Mouse (Mus musculus): Measurements from ENCODE around the gene Pde6d. TPM values are rescaled to one million over a fixed set of nuclear protein-coding genes. Genes with fewer than 3 reads are reported as not detected.

The Pde6d gene
- polyA plus RNA-seq, 1 experiment from 2014 or later = 58.5 TPM

DNA sequence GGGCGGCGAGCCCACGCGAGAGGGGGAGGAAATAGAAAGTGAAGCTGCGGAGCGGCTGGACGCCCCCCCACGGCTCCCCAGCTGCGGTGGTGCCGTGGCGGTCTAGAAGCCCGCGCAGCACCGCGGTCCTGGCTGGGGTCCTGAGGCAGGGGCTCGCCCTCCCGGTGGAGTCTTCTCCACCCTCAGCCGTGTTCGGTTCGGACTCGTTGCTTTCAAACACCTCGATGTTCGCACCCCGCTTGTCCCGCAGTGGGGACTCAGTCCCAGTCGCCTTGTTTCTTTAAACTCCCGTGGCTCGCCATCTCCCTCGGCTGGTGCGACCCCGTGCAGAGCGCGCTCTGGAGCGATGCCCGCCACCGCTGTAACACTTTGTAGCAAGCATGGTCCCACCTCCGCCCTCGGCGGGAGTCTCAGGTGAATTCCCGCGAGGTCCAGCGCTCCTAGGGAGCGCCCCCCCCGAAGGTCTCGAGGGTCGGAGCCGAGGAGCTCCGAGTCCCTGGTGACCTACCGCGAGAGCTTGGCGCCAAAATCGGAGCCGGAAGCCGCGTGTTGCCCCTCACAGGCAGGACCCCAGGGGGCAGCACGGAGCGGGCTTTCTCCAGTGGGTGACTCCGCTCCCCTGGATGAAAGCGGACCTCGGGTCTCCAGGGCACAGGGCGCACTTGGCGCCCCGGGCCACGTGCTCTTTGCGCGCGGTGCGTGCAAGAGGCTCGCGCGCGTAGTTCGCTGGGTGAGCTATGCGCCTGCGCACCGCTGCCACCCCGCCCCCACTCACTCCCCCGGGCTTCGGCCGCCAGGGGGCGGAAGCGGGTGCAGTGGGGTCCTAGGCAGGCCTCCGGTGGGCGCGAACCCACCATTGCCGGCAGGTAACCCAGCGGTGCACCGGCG lies 54.6 kb downstream of the Pde6d start:
- Histone ChIP-seq H3K27me3 (ENCODE audit: insufficient read depth, low read length) (no peaks in the 10 kb centered on the region), H3K4me2 (peak overlapping the region; percentile 91), H3K9me3 (ENCODE audit: low read depth, low read length) (no peaks in the 10 kb centered on the region), H3K9ac (peak overlapping the region; percentile 100), H3K27ac (ENCODE audit: low read depth) (peak overlapping the region; percentile 96), H3K36me3 (ENCODE audit: insufficient read depth) (peaks cover 38% of the 10 kb centered on the region), H3K4me1 (ENCODE audit: insufficient read depth) (peaks cover 9% of the 10 kb centered on the region), H3K4me3 (ENCODE audit: low read depth, low read length) (peak overlapping the region; percentile 99)
- ATAC-seq (ENCODE audit: insufficient read depth) = 0 out of 2 replicates have a peak, but pooled peaks have one; percentile 1
- under 1% methylated on average over 84 of the region's 89 CpGs for WGBS
- TF ChIP-seq CTCF (IDR thresholded peaks at IDR 0.05; ENCODE audit: low read depth) = peak; percentile 76
- peak; percentile 92 for DNase-seq

DNA sequence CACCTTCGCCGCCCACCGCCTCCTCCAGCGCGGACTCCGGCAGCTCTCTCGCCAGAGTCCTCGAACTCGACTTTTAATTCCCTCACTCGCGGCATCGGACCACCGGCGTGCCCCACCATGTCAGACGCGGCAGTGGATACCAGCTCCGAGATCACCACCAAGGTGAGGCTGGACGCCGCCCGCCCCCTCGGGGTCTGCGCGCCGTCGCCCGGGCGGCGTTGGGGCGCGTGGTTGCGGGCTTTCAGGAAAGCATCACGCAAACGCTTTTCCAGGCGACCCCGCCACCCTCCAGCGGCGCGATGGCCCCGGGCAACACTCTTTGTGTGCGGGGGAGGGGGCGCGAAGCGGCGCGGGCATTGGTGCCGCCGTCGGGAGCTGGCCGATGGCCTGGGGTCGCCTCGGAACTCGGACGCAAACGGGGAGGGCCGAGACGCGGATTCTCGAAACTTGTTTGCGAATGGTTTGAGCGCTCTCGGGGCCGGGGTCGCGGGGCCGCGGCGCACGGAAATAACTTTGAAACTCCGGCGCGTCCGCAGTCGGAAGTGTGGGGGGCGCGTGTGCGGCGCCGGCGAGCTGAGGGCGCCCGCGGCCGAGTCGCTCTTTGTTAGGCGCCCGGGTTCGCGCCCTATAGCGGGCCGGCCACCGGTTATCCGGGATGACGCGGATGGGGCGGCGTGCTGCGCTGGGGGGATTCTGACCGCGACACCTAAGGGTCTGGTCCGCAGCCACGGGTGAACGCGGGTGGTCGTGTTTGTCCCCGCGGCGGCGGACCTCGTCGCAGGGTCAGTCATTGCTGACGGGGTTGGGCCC lies 55.4 kb downstream of the Pde6d start:
- Histone ChIP-seq H3K9me3 (ENCODE audit: low read depth, low read length) (no peaks in the 10 kb centered on the region), H3K27ac (ENCODE audit: low read depth) (peak overlapping the region; percentile 96), H3K4me3 (ENCODE audit: low read depth, low read length) (peak overlapping the region; percentile 99), H3K4me1 (ENCODE audit: insufficient read depth) (peaks cover 9% of the 10 kb centered on the region), H3K9ac (peak overlapping the region; percentile 100), H3K36me3 (ENCODE audit: insufficient read depth) (peaks cover 38% of the 10 kb centered on the region), H3K4me2 (peak overlapping the region; percentile 91), H3K27me3 (ENCODE audit: insufficient read depth, low read length) (no peaks in the 10 kb centered on the region)
- under 1% methylated on average over 111 of the region's 111 CpGs for WGBS
- ATAC-seq (ENCODE audit: insufficient read depth) = no peak; the same call in 1 of the 2 replicates
- no peak for TF ChIP-seq CTCF (IDR thresholded peaks at IDR 0.05; ENCODE audit: low read depth)
- DNase-seq = peak; percentile 64

DNA sequence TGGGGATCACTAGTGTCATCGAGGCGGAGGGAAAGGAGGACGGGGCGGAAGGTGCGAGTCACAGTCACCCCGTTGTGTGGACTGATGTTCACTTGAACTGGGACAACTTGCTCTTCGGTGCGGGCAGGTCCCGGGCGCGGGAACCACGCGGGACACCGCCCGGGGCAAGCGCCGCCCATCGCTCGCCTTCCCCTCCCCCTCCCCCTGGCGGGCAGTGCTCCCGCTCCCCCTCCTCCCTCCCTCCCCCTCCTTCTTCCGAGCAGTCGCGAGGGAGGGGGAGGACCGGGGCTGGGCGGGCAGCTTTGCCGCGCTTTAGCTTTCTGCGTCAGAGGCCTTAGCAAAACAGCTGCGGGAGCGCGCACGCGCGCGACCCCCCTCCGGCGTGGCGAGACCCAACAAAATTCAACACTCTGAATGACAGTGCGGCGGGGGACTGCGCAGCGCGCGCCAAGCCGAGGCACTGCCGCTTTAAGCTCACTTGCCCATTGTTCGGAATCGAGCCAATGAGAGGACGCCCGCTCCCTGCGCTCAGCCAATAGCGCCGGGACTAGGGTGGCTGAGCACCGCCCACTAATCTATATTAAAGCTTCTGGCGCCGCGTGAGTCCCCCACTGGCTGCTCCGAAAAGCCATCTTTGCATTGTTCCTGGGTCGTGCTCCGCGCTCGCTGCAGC lies 56.2 kb downstream of the Pde6d start, which contains the start of gene Ptma:
Gene Ptma, plus strand, starts transcription at position 611 of the 673 bp plus-strand sequence.
- peak within 1 kb of the TSS; percentile 99 for H3K4me3 ChIP-seq (ENCODE audit: low read depth, low read length)
- under 1% methylated on average over 53 of the region's 63 CpGs for WGBS

DNA sequence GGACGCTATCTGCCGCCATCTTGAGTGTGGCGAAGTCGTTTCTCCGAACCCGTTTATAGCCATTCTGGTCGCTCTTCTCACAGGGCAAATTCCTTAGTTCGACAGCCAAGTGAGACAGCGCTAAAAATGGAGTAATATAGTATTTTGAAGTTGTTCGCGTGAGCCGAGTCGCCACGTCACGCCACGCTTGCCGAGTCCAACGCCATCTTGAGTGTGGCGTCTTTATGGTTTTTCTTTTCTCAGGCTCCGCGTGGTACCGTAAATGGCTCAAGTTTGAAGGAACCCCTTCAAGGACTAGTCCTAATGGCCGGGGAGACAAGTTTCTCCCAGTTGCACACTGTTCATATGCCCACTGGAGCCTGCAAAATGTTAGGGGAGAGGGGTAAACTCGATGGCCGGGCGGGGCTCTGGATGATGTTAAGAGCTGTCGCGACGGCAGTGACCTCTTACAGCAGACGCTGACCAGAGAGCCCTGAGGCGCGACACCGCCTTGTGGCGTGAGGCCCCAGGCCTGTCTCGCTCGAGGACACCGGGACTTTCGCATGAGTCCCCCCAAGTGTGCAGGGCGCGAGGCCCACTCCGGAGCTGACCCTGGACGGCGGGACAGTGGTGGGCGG lies 56.8 kb downstream of the Pde6d start:
- H3K36me3 ChIP-seq (ENCODE audit: insufficient read depth) = peaks cover 26% of the 10 kb centered on the region
- H3K4me1 ChIP-seq (ENCODE audit: insufficient read depth) = peaks cover 9% of the 10 kb centered on the region
- no peaks in the 10 kb centered on the region for H3K27me3 ChIP-seq (ENCODE audit: insufficient read depth, low read length)
- H3K27ac ChIP-seq (ENCODE audit: low read depth) = peak overlapping the region; percentile 100
- H3K9ac ChIP-seq = peak overlapping the region; percentile 92
- peak; percentile 1 for ATAC-seq (ENCODE audit: insufficient read depth)
- peak overlapping the region; percentile 98 for H3K4me2 ChIP-seq
- no peak for DNase-seq
- H3K9me3 ChIP-seq (ENCODE audit: low read depth, low read length) = no peaks in the 10 kb centered on the region
- no peak for TF ChIP-seq CTCF (IDR thresholded peaks at IDR 0.05; ENCODE audit: low read depth)
- under 1% methylated on average over 44 of the region's 44 CpGs for WGBS
- H3K4me3 ChIP-seq (ENCODE audit: low read depth, low read length) = peak overlapping the region; percentile 99

More for the DNA sequence above, 56.2 kb downstream of the Pde6d start, which contains the start of gene Ptma:
- Histone ChIP-seq H3K9me3 (ENCODE audit: low read depth, low read length) (no peaks in the 10 kb centered on the region), H3K9ac (peak within 1 kb of the TSS; percentile 100), H3K27me3 (ENCODE audit: insufficient read depth, low read length) (no peaks in the 10 kb centered on the region), H3K4me1 (ENCODE audit: insufficient read depth) (peaks cover 9% of the 10 kb centered on the region), H3K36me3 (ENCODE audit: insufficient read depth) (peaks cover 32% of the 10 kb centered on the region), H3K4me2 (peak within 1 kb of the TSS; percentile 98), H3K27ac (ENCODE audit: low read depth) (peak within 1 kb of the TSS; percentile 100)
- DNase-seq (peak; percentile 100), ATAC-seq (ENCODE audit: insufficient read depth) (peak; percentile 93)
- TF ChIP-seq CTCF (IDR thresholded peaks at IDR 0.05; ENCODE audit: low read depth) = no peak

DNA sequence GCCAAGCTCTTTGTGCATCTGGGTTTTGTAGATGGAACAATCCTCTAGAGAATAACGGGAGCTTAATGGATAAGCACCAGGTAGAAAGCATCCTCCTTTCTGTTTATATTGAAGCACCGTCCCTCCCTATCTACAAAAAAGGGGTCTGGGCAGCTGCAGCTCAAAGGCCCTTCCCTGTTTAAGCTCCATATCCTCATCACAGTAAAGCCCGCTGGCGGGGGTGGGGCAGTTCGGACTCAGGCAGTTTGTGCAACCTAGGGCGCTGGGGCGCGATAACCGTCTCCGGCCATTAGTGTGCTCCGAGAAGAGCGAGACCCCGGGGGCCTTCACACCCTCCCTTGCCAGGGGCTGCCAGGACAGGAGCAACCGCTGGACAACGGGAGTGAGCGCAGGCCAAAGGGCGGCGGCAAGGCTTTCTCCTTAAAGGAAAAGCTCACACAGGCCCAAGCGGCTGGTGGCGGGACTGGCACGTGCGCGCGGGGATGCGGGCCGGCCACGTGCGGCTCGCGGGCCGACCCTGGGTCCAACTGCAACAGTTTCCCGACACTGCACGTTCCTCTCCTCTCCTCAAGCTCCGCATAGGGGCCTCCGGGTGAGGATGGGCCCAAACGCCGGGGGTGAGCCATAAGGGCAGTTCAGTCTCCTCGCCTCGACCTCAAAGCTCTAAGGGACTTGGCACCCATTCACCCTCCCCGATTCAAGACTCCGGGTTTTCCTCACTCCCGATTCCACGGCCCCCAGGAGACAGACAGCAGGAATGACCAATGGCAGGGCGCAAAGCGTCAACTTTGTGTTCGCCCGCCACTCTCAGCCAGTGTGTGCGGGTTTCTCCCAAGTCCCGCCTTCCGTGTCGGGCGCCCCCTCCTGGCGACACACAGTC lies 57.6 kb downstream of the Pde6d start:
- ATAC-seq (ENCODE audit: insufficient read depth) (peak; percentile 72), DNase-seq (peak; percentile 100)
- H3K27me3 ChIP-seq (ENCODE audit: insufficient read depth, low read length) = no peaks in the 10 kb centered on the region
- H3K36me3 ChIP-seq (ENCODE audit: insufficient read depth) = peaks cover 24% of the 10 kb centered on the region
- peak overlapping the region; percentile 100 for H3K27ac ChIP-seq (ENCODE audit: low read depth)
- peak overlapping the region; percentile 92 for H3K9ac ChIP-seq
- H3K4me1 ChIP-seq (ENCODE audit: insufficient read depth) = peaks cover 9% of the 10 kb centered on the region
- H3K4me2 ChIP-seq = peak overlapping the region; percentile 98
- no peaks in the 10 kb centered on the region for H3K9me3 ChIP-seq (ENCODE audit: low read depth, low read length)
- 1% methylated on average over 53 of the region's 53 CpGs for WGBS
- peak; percentile 99 for TF ChIP-seq CTCF (IDR thresholded peaks at IDR 0.05; ENCODE audit: low read depth)
- H3K4me3 ChIP-seq (ENCODE audit: low read depth, low read length) = peak overlapping the region; percentile 99
